Mouse (Mus musculus) ovary, postnatal 14 days (tissue): ENCODE measurements around the gene Zfp600.
"Not testable (repeated sequence)": the region's sequence is repeated elsewhere in the genome, so short reads cannot be mapped to it uniquely, and the experiment has no call there.

Experiments used
- DNase-seq: peaks from one replicate; pipeline ENCODE4 v3.0.0; 2022; ENCODE audit warnings: low spot score

Gene Zfp600

GRCm38 (mm10) chr4:146156524-146156923 lies at the start of gene Zfp600:
TSS of gene Zfp600 (plus strand) at chr4:146156824.
- not testable (repeated sequence) for DNase-seq

- DNase-seq = not testable (repeated sequence)
Measured at GRCm38 (mm10) chr4:146162893-146163292, 6.3 kb downstream of the Zfp600 start.

GRCm38 (mm10) chr4:146167202-146167832 lies 10.7 kb downstream of the Zfp600 start:
- DNase-seq = not testable (repeated sequence)

GRCm38 (mm10) chr4:146167879-146168532 lies 11.4 kb downstream of the Zfp600 start:
- not testable (repeated sequence) for DNase-seq

GRCm38 (mm10) chr4:146168730-146169215 lies 12.1 kb downstream of the Zfp600 start:
- not testable (repeated sequence) for DNase-seq

- not testable (repeated sequence) for DNase-seq
Measured at GRCm38 (mm10) chr4:146173378-146174226, 17.0 kb downstream of the Zfp600 start.

- DNase-seq = not testable (repeated sequence)
Measured at GRCm38 (mm10) chr4:146204357-146204756, 47.7 kb downstream of the Zfp600 start.

GRCm38 (mm10) chr4:146239252-146240244 lies 82.9 kb downstream of the Zfp600 start:
- not testable (repeated sequence) for DNase-seq

GRCm38 (mm10) chr4:146242119-146242518 lies 85.5 kb downstream of the Zfp600 start:
- not testable (repeated sequence) for DNase-seq
